Mouse (Mus musculus) ES-E14 (cell line): ENCODE measurements around the gene Spred2.

ENCODE experiments used
- HCFC1 ChIP-seq: IDR thresholded peaks from 2 replicates; pipeline ENCODE4 v1.6.1; 2012; ENCODE audit warnings: low read length, inconsistent platforms, borderline replicate concordance; ENCODE audit not compliant: insufficient read depth
- ZC3H11A ChIP-seq: IDR thresholded peaks from 2 replicates; pipeline ENCODE4 v1.6.1; 2012; ENCODE audit warnings: low read depth, mild to moderate bottlenecking, inconsistent platforms, low read length, borderline replicate concordance
- ZNF384 ChIP-seq: IDR thresholded peaks from 2 replicates; pipeline ENCODE4 v1.6.1; 2012; ENCODE audit warnings: low read depth, low read length, inconsistent platforms

DNA sequence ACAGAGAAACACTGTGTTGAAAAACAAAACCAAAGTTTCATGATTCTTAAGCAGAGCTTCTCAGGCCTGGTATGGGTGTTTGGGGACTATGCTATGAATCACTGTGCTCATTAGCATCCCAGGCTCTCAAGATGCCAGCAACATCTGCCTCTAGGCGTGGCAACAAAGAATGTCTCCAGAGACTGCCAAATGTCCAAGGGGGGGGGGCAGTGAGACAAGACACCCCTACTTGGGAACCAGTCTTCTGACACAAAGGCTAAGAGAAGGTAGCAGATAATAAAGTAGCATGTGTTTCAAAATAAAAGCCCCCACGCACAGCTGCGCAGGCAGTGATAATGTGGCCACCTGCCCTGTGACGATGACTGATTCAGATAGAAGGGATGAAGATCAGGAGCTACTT lies 119.1 kb downstream of the Spred2 start:
- no peak for TF ChIP-seq HCFC1
- no peak for TF ChIP-seq ZC3H11A
- no peak for TF ChIP-seq ZNF384
